Mouse (Mus musculus) layer of hippocampus, adult 18-20 months (tissue): ENCODE results near the gene Layn. TPM values are rescaled to one million over a fixed set of nuclear protein-coding genes. Genes with fewer than 3 reads are reported as not detected.
A peak's percentile ranks its signal among the peaks of the same experiment; 100 is the strongest.

ENCODE experiments used
- DNase-seq, 2 experiments: peaks; one replicate each; pipeline ENCODE4 v3.0.0; 2022; ENCODE audit warnings: low spot score in 2 of 2
- long read RNA-seq: library from polyadenylated mRNA; stranded (forward); transcript quantifications from one replicate; pipeline ENCODE4 v2.0.0, GENCODE M21; 2021
- total RNA-seq, 2 experiments: library from RNA; stranded (reverse); gene quantifications; 2 replicates each; pipeline ENCODE4 v1.2.3; 2021

Layn gene
- 1 to 10 TPM; 3.6 to 5.9 TPM for total RNA-seq
- long read RNA-seq, partial matches to known transcripts = 0 of 1 reads
- long read RNA-seq, other reads (novel, unspliced or antisense) = 1 of 1 reads

- DNase-seq = peak in 1 of 2 experiments; percentile 16
These were observed at the start of gene Layn for GRCm38 (mm10) chr9:51076979-51077315. Layn (minus strand) TSS chr9:51077094.

- DNase-seq = no peak
These were observed 37.9 kb upstream of the Layn start for GRCm38 (mm10) chr9:51114767-51115166.

GRCm38 (mm10) chr9:51105751-51106150 is 28.9 kb upstream of the Layn start:
- no peak for DNase-seq

- DNase-seq = peak in 1 of 2 experiments; percentile 1
These were observed 27.1 kb upstream of the Layn start for GRCm38 (mm10) chr9:51103808-51104514.

GRCm38 (mm10) chr9:51102963-51103807 is 26.3 kb upstream of the Layn start:
- DNase-seq = peak; percentile 6 to 41

- peak; percentile 5 to 27 for DNase-seq
These were observed 25.0 kb upstream of the Layn start, which contains the start of gene 4833427G06Rik for GRCm38 (mm10) chr9:51101756-51102425. 4833427G06Rik (minus strand) TSS chr9:51102078.

GRCm38 (mm10) chr9:51096306-51096705 is 19.4 kb upstream of the Layn start:
- no peak for DNase-seq

GRCm38 (mm10) chr9:51093697-51094096 is 16.8 kb upstream of the Layn start:
- no peak for DNase-seq

- no peak for DNase-seq
These were observed 4.7 kb upstream of the Layn start for GRCm38 (mm10) chr9:51081614-51082013.

GRCm38 (mm10) chr9:51076300-51076978 is 455 bp downstream of the Layn start:
- no peak for DNase-seq

GRCm38 (mm10) chr9:51075780-51076179 is 1.1 kb downstream of the Layn start:
- DNase-seq = no peak

GRCm38 (mm10) chr9:51070801-51071200 is 6.1 kb downstream of the Layn start:
- DNase-seq = no peak

GRCm38 (mm10) chr9:51068202-51068601 is 8.7 kb downstream of the Layn start:
- no peak for DNase-seq

GRCm38 (mm10) chr9:51060601-51061000 is 16.3 kb downstream of the Layn start, which contains the start of gene Btg4:
Btg4 (plus strand) TSS chr9:51060901.
- DNase-seq = no peak

- DNase-seq = peak; percentile 9 to 40
These were observed 17.9 kb downstream of the Layn start for GRCm38 (mm10) chr9:51058951-51059521.

- no peak for DNase-seq
These were observed 20.3 kb downstream of the Layn start for GRCm38 (mm10) chr9:51056360-51057324.

GRCm38 (mm10) chr9:51052180-51052579 is 24.7 kb downstream of the Layn start:
- peak in 1 of 2 experiments; percentile 27 for DNase-seq

- no peak for DNase-seq
These were observed 34.8 kb downstream of the Layn start for GRCm38 (mm10) chr9:51042136-51042535.

GRCm38 (mm10) chr9:51041491-51041980 is 35.4 kb downstream of the Layn start:
- DNase-seq = no peak
